Mouse (Mus musculus): ENCODE data around the gene Numb.

GRCm38 (mm10) chr12:83795051-83795450, 126.7 kb downstream of the Numb start:
- TF ChIP-seq CTCF (conservative IDR thresholded peaks at IDR 0.05; ENCODE audit: low read length): no peak
- TF ChIP-seq NANOG (IDR thresholded peaks at IDR 0.05; ENCODE audit: borderline replicate concordance, low read length): no peak

Data from E14TG2a.4 (cell line).